Mouse (Mus musculus) left cerebral cortex, postnatal 36 days (tissue): ENCODE results near the gene Dek. TPM values are rescaled to one million over a fixed set of nuclear protein-coding genes. Genes with fewer than 3 reads are reported as not detected.
A peak's percentile ranks its signal among the peaks of the same experiment; 100 is the strongest.

ENCODE experiments used
- DNase-seq, 2 experiments: peaks; one replicate each; pipeline ENCODE4 v3.0.0; 2021 to 2022; ENCODE audit warnings: low spot score in 2 of 2, mixed read lengths in 1 of 2
- intact Hi-C: fragments of 180-260 bp; cut with DNase I; formaldehyde crosslinking; loops from one replicate; pipeline ENCODE4 v1.15.1; 2025
- total RNA-seq, 2 experiments: library from RNA; stranded (reverse); gene quantifications; 2 replicates each; pipeline ENCODE4 v1.2.3; 2021

The Dek gene
- total RNA-seq, 2 experiments from 2014 or later = 45.4 to 55.7 TPM

DNA sequence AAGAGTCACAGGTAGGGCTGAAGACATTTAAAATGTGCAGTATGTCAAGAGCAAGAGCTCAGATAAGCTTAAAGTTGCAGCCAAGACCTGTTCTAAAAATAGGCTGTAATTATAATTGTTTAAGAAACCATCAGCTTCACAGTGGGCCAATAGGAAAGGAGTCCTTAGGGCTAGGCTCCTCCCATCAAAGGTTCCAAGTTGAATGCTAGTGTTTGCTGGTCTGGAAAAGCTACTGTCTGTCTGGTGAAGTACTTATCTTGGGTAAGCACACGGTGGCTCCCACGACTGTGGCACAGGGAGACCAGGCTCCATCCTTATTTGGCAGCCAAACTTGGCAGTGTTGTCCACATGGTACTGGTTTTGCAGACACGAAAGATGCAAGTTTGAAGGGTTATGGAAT, 6.9 kb upstream of the Dek start:
- intact Hi-C loops = no loop called here
- no peak for DNase-seq

DNA sequence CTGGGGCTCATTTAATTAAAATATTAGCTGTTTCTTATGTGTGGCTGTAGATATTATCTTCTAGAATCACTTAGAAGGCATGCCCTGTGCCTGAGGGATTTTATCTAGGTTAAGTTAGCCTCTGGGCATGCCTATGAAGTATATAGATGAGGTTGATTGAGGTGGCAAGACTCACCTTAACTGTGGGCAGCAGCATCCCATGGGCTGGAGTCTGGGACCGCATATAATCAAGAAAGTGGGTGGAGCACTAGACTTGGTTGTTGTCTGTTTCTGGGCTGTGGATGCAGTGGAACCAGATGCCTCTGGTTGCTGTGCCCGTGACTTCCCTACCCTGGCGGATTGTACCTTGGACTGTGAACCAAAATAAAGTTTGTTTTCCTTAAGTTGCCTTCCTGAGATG, 6.1 kb upstream of the Dek start:
- DNase-seq = no peak
- intact Hi-C loops = no loop called here

DNA sequence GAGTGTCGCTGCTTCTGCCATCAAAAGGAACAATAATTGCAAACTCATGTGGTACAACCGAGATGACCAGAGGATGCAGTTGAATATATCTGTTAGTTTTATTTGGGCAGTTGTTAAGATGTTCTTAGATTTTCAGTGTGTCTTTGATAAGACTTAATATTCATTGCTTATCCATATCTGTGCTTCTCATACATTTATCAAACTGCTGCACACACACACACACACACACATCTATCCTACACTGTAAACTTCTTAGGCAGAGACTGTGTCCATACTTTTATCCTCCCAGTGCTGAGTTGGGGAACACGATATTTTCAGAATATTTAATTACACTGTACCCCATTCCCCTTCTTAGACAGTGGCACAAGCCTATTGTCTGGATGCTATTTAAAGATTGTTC, 5.2 kb upstream of the Dek start:
- DNase-seq = no peak
- intact Hi-C loops = no loop called here

DNA sequence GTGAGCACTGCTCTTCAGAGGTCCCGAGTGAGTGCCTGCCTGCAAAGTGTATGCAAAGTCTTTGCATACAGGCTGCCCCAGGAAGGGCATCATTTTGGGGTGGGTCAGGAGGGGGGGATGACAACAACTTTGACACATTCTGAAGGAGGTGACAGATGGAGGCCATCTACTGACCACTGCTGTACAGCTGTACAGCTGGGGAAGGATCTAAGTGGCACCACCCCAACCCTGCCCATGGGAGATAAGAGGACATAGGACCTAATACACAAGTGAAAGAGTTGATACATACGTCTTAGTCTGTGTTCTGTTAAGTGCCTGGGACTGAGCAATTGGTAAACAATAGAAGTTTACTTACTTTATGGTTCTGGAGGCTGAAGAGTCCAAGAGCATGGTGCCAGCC, 3.2 kb upstream of the Dek start:
- intact Hi-C loops = no loop called here
- no peak for DNase-seq

DNA sequence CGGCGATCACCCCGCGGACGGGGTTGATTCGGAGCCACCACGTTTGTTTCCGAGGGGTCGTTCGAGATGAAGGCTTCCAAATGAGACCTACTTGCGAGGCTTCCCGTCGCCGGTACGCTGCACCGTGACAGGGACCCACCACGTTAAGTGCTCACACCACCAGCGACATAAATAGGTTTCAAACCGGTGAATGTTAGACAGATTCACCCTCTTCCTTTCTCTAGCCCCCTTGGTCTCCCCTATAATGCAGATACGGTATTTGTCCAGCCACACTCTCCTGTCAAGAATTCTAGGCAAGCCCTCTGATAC, 533 bp upstream of the Dek start:
- intact Hi-C loops = no loop called here
- no peak for DNase-seq

DNA sequence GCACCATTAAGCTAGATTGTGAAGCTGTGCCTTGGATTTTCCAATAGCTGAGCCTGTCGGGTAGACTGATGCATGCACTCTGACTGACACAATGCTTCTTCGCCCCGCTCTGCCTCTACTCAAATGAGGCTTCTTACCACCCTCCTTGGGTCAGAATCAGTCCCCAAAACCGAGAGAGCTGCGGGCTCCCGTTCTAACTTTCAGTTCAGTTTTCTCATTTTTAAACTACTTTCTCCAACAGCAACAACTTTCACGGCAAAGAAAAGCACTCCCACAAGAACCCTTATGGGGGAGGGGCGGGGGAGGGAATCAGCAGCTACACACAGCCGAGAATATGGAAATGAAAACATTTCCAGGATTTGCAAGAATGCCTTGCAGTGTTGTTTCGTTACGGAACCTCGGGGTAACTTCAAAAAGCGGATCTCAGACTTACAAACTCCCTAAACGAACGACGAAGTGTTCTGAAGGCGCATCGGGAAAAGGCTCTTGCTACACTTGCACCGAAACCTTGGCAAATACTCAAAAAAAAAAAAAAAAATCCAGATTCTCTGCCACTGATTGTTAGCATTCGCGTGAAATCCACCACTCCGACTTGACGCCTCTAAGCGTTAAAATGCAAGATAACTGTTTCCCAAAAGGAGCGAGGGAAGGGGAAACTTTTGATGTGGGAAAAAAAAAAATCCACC, 1.0 kb downstream of the Dek start:
- peak in 1 of 2 experiments; percentile 16 for DNase-seq
- intact Hi-C loops = no loop called here

DNA sequence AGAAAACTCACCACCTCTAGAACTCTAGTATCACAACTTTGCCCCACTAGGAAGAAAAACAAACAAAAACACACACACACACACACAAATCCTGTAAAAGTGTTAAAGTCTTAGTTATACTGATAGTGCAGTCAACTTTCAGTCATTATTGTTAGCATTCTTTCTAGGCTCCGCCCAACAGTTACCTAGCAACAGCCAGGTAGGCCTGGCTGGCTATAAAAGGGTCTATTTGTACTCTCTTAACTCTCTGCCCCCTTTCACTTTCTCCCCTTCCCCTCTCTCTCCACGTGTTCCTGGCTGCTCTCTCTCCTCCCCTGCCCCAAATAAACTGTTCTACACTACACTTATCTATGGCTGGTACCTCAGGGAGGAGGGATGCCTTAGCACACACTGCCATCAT, 1.9 kb downstream of the Dek start:
- intact Hi-C loops = no loop called here

GRCm38 (mm10) chr13:47100587-47100986, 5.4 kb downstream of the Dek start:
- DNase-seq = no peak
- intact Hi-C loops = no loop called here

More for the DNA sequence above, 1.9 kb downstream of the Dek start:
- no peak for DNase-seq

DNA sequence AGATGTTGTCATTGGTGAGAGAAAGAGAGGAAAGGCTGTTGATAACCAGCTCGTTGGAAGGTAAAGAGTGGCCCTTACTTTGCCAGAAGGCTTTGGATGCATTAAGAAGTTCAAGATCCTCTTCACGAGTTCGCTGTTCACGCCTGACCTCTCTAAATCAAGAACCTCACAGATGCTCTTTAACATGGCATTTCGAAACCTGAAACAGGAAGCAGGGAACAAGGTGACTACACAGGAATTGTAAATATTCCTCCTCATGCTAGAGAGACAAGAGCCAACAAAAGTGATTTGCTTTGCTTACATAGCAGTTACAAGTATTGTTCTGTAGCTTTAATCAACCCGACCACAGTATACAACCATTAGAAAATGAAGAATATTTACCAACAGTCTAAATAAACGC, 6.7 kb downstream of the Dek start:
- no peak for DNase-seq
- intact Hi-C loops = no loop called here

GRCm38 (mm10) chr13:47096591-47096990, 9.4 kb downstream of the Dek start:
- intact Hi-C loops = no loop called here

GRCm38 (mm10) chr13:47093791-47094190, 12.2 kb downstream of the Dek start:
- no peak for DNase-seq
- intact Hi-C loops = no loop called here

More at GRCm38 (mm10) chr13:47096591-47096990, 9.4 kb downstream of the Dek start:
- DNase-seq = no peak

DNA sequence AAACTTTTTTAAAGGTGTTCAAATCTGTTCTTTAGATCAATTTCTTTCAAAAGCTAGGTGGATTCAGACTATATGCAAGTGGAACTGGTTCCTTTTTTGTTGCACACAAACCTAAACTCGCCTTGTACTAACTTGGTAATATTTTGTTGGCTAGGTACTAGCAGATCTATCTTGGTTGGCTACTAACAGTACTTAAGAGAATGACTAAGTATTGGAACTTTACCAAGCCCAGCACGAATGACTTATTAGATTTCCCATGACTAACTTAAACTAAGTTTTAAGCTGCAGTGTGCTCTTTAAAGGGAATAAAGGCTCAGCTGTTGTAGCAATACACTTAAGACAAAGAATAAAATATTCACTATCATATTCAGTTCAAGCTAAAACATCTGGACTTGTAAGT, 16.7 kb downstream of the Dek start:
- intact Hi-C loops = no loop called here
- no peak for DNase-seq

DNA sequence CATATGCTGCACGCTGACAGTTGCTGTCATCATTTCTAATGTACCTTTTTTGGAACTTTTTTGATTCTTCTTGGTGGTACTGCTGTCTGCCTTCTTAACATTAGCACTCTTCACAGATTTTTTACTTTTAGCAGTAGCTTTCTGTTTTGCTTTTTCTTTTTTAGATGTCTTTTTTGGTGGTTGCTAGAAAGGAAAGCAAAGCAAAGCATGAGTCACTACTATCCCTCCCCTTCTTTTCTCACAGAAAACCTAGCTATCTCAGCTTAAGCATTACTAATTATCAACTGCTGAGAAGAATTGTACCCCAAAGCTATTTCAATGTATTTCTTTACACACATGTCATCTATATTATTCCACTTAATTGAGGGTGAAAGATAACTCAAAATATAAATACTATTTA, 17.6 kb downstream of the Dek start:
- no peak for DNase-seq
- intact Hi-C loops = no loop called here

DNA sequence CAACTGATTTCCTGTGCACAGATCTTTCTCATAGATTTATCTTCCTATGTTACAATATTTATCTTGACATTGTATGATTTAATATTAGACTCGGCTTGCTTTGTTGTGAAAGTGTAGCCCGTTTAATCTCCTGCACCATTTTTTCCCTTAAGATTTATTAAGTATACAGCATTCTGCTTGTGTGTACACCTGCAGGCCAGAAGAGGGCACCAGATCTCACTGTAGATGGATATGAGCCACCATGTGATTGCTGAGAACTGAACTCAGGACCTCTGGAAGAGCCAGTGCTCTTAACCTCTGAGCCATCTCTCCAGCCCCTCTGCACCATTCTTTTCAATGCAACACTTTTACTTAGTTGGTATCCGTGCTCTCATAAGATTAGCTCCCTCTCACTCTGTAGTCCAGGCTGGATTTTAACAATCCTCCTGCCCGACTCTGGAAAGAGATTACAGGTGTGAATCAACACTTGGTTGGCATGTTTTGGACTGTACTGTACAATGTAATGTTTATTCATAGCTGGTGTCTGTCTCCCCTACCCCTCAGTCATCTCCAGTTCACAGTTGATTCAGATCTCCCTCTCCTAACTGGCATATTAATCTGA, 25.0 kb downstream of the Dek start:
- DNase-seq = no peak
- intact Hi-C loops = no loop called here

DNA sequence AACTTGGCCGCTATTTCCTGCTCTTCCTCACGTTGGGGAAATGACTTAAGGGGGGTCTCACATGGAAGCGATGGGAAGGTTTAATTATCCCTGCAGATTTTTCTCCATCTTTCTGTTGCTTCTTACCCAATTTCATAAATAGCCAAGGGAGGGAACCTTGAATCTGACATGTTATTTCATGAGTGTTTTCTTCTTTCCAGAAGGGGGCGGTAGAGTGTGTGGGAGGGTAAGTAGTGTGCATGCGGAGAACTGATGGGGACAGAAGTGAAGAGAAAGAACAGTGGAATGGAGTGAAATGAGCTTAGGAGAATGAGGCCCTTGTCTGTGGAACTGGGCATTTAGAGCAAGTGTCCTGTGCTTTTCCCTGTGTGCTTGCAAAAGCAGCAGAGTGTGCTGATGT, 27.2 kb downstream of the Dek start:
- intact Hi-C loops = no loop called here
- DNase-seq = no peak

DNA sequence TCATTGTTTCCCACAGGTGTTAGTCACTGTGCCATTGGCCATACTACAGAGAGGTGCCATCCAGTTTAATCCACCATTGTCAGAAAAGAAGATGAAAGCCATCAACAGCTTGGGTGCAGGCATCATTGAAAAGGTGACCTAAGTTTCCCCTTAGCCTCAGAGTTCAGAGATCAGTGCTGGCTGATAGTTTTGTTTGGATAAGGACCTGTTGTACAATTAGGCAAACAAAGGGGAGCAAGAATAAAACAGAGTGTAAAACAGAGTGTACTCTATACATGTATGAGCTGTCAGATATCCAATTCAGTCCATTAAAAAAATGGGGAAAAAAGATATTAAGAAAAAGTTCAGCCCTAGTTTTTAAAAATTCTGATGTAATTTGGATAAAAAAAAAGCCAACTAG, 28.6 kb downstream of the Dek start:
- DNase-seq = no peak
- intact Hi-C loops = no loop called here

GRCm38 (mm10) chr13:47076156-47076555, 29.8 kb downstream of the Dek start:
- DNase-seq = no peak
- intact Hi-C loops = no loop called here

DNA sequence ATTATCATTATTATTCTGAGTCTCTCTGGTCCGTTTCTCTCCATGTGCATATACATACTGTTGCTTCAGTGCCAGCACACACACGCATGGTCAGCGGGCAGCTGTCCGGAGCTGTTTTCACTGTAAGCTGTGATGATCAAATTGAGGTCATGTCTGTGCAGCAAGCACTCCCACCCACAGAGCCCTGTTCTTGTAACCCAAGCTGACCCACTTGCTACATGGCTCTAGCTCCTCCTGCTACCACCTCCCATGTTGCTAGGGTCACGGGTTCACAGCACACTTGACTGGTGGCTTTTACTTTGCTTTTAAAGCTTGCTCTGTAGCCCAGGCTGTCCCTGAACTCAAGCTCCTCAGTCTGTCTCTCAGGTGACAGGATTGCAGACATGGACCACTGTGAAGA, 33.5 kb downstream of the Dek start:
- DNase-seq = no peak
- intact Hi-C loops = no loop called here

DNA sequence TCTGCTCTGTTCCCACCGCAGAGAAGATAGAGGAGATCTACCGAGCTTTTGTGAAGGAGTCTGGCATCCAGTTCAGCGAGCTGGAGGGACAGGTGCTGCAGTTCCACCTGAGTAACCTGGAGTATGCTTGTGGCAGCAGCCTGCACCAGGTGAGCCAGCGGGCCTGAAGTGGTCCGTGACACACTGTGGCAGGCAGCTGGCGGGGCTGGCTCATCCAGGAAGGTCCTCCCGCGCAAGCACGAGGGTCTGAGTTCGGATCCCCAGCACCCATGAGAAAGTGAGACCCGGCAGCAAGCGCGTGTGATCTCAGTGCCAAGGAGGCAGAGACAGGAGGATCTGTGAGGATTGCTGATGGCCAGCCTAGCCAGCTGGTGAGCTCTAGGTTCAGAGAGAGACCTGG, 34.1 kb downstream of the Dek start:
- intact Hi-C loops = no loop called here
- no peak for DNase-seq

- no peak for DNase-seq
- intact Hi-C loops = no loop called here
Observed at GRCm38 (mm10) chr13:47070329-47071080, 35.5 kb downstream of the Dek start.

DNA sequence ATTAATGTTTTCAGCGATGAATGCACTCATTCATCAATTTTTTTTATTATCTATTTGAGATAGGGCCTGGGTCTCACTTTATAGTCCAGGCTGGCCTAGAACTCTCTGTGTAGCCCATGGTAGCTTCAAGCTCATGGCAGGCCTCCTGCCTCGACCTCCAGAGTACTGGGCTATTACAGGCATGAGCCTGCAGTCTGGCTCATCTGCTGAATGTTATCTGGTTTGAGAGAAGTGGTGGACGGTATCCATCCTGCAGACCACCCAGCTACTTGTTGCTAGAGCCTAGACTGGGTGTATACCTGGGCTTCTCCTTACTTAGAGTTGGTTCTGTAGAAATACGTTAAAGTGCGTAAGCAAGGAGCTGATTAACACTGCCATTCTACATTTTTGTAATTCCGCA, 39.0 kb downstream of the Dek start:
- intact Hi-C loops = no loop called here
- no peak for DNase-seq
